Mouse (Mus musculus): ENCODE measurements around the gene Atp5k. TPM values are rescaled to one million over a fixed set of nuclear protein-coding genes. Genes with fewer than 3 reads are reported as not detected.

Atp5k gene
- 408 and 419 TPM in 2 replicates for polyA plus RNA-seq (2016; fragmentation: Nextera tagmentation; extraction: Ambion mirVana)

GRCm38 (mm10) chr5:108433804-108434587, at the start of gene Atp5k:
TSS of gene Atp5k (minus strand) at chr5:108434448.
- Histone ChIP-seq H3K27me3 (peaks cover 22% of the 10 kb centered on the region; the same call in 1 of the 2 replicates), H3K9me3 (no peaks in the 10 kb centered on the region), H3K4me3 (peak within 1 kb of the TSS; percentile 92), H3K4me1 (peaks cover 15% of the 10 kb centered on the region), H3K4me2 (replicated peaks) (peak within 1 kb of the TSS; percentile 94), H3K9ac (replicated peaks) (peak within 1 kb of the TSS; percentile 95), H3K27ac (replicated peaks) (no peak within 1 kb of the TSS), H3K36me3 (peaks cover 30% of the 10 kb centered on the region)
- WGBS = 2% methylated on average over 42 of the region's 42 CpGs
- ATAC-seq (ENCODE audit: low FRiP score, low read depth) = peak; percentile 86

- Histone ChIP-seq H3K4me1 (no peaks in the 10 kb centered on the region), H3K4me2 (replicated peaks) (no peak overlapping the region), H3K4me3 (no peak overlapping the region), H3K9me3 (no peaks in the 10 kb centered on the region), H3K27ac (replicated peaks) (no peak overlapping the region), H3K27me3 (no peaks in the 10 kb centered on the region), H3K36me3 (peaks cover 45% of the 10 kb centered on the region), H3K9ac (replicated peaks) (no peak overlapping the region)
- no peak for ATAC-seq (ENCODE audit: low FRiP score, low read depth)
- 91% methylated on average over 6 of the region's 6 CpGs for WGBS
Measured at GRCm38 (mm10) chr5:108483006-108483405, 48.8 kb upstream of the Atp5k start.

GRCm38 (mm10) chr5:108475977-108476376, 41.7 kb upstream of the Atp5k start:
- H3K9ac ChIP-seq (replicated peaks) = no peak overlapping the region
- no peak overlapping the region for H3K4me2 ChIP-seq (replicated peaks)
- no peak overlapping the region for H3K27ac ChIP-seq (replicated peaks)
- peaks cover 83% of the 10 kb centered on the region for H3K36me3 ChIP-seq
- no peaks in the 10 kb centered on the region for H3K4me1 ChIP-seq
- H3K9me3 ChIP-seq = no peaks in the 10 kb centered on the region
- no peaks in the 10 kb centered on the region for H3K27me3 ChIP-seq
- H3K4me3 ChIP-seq = no peak overlapping the region
- 90% methylated on average over 3 of the region's 3 CpGs for WGBS
- ATAC-seq (ENCODE audit: low FRiP score, low read depth) = no peak

GRCm38 (mm10) chr5:108473737-108474136, 39.5 kb upstream of the Atp5k start:
- Histone ChIP-seq H3K27ac (replicated peaks) (no peak overlapping the region), H3K4me3 (no peak overlapping the region), H3K9me3 (no peaks in the 10 kb centered on the region), H3K27me3 (no peaks in the 10 kb centered on the region), H3K4me2 (replicated peaks) (no peak overlapping the region), H3K36me3 (peaks cover 75% of the 10 kb centered on the region), H3K4me1 (no peaks in the 10 kb centered on the region), H3K9ac (replicated peaks) (no peak overlapping the region)
- WGBS = 92% methylated on average over 4 of the region's 4 CpGs
- ATAC-seq (ENCODE audit: low FRiP score, low read depth) = no peak

GRCm38 (mm10) chr5:108469617-108470016, 35.4 kb upstream of the Atp5k start:
- Histone ChIP-seq H3K36me3 (peaks cover 33% of the 10 kb centered on the region), H3K4me2 (replicated peaks) (no peak overlapping the region), H3K27me3 (no peaks in the 10 kb centered on the region), H3K4me1 (peaks cover 3% of the 10 kb centered on the region; the same call in 1 of the 2 replicates), H3K9me3 (no peaks in the 10 kb centered on the region), H3K9ac (replicated peaks) (no peak overlapping the region), H3K27ac (replicated peaks) (no peak overlapping the region), H3K4me3 (no peak overlapping the region)
- WGBS = 85% methylated on average over 7 of the region's 7 CpGs
- ATAC-seq (ENCODE audit: low FRiP score, low read depth) = no peak

GRCm38 (mm10) chr5:108466647-108467046, 32.4 kb upstream of the Atp5k start:
- H3K9me3 ChIP-seq = no peaks in the 10 kb centered on the region
- peaks cover 5% of the 10 kb centered on the region; the same call in 1 of the 2 replicates for H3K36me3 ChIP-seq
- no peak for ATAC-seq (ENCODE audit: low FRiP score, low read depth)
- H3K9ac ChIP-seq (replicated peaks) = no peak overlapping the region
- no peak overlapping the region for H3K27ac ChIP-seq (replicated peaks)
- H3K4me1 ChIP-seq = peaks cover 27% of the 10 kb centered on the region
- H3K27me3 ChIP-seq = no peaks in the 10 kb centered on the region
- WGBS = 94% methylated on average over 1 of the region's 1 CpGs
- no peak overlapping the region for H3K4me3 ChIP-seq
- no peak overlapping the region for H3K4me2 ChIP-seq (replicated peaks)

- Histone ChIP-seq H3K27ac (replicated peaks) (no peak overlapping the region), H3K9ac (replicated peaks) (no peak overlapping the region), H3K4me1 (peaks cover 31% of the 10 kb centered on the region), H3K9me3 (no peaks in the 10 kb centered on the region), H3K27me3 (no peaks in the 10 kb centered on the region), H3K4me3 (no peak overlapping the region), H3K36me3 (no peaks in the 10 kb centered on the region), H3K4me2 (replicated peaks) (no peak overlapping the region)
- WGBS = 91% methylated on average over 6 of the region's 6 CpGs
- ATAC-seq (ENCODE audit: low FRiP score, low read depth) = no peak
Measured at GRCm38 (mm10) chr5:108465131-108465891, 31.1 kb upstream of the Atp5k start.

GRCm38 (mm10) chr5:108462446-108462845, 28.2 kb upstream of the Atp5k start:
- Histone ChIP-seq H3K4me1 (peaks cover 31% of the 10 kb centered on the region), H3K4me2 (replicated peaks) (peak overlapping the region; percentile 92), H3K36me3 (no peaks in the 10 kb centered on the region), H3K27ac (replicated peaks) (no peak overlapping the region), H3K27me3 (peaks cover 21% of the 10 kb centered on the region), H3K9ac (replicated peaks) (peak overlapping the region; percentile 99), H3K9me3 (no peaks in the 10 kb centered on the region), H3K4me3 (peak overlapping the region; percentile 92)
- 50% methylated on average over 4 of the region's 4 CpGs for WGBS
- no peak for ATAC-seq (ENCODE audit: low FRiP score, low read depth)

- WGBS = under 1% methylated on average over 48 of the region's 62 CpGs
- H3K4me3 ChIP-seq = peak within 1 kb of the TSS; percentile 92
Measured at GRCm38 (mm10) chr5:108461082-108462065, 27.1 kb upstream of the Atp5k start, which contains the start of gene Pcgf3. TSS of gene Pcgf3 (plus strand) at chr5:108461232.

GRCm38 (mm10) chr5:108460461-108460860, 26.2 kb upstream of the Atp5k start:
- no peak for ATAC-seq (ENCODE audit: low FRiP score, low read depth)
- no peak overlapping the region for H3K27ac ChIP-seq (replicated peaks)

More at GRCm38 (mm10) chr5:108461082-108462065, 27.1 kb upstream of the Atp5k start, which contains the start of gene Pcgf3:
- ATAC-seq (ENCODE audit: low FRiP score, low read depth) = peak; percentile 95
- H3K9ac ChIP-seq (replicated peaks) = peak within 1 kb of the TSS; percentile 99
- peaks cover 23% of the 10 kb centered on the region for H3K27me3 ChIP-seq
- H3K36me3 ChIP-seq = no peaks in the 10 kb centered on the region
- H3K9me3 ChIP-seq = no peaks in the 10 kb centered on the region
- peaks cover 31% of the 10 kb centered on the region for H3K4me1 ChIP-seq
- peak within 1 kb of the TSS; percentile 92 for H3K4me2 ChIP-seq (replicated peaks)
- peak within 1 kb of the TSS; percentile 87 for H3K27ac ChIP-seq (replicated peaks)

GRCm38 (mm10) chr5:108458706-108459105, 24.5 kb upstream of the Atp5k start:
- no peak overlapping the region for H3K4me2 ChIP-seq (replicated peaks)
- WGBS = 82% methylated on average over 2 of the region's 2 CpGs

More at GRCm38 (mm10) chr5:108460461-108460860, 26.2 kb upstream of the Atp5k start:
- WGBS = 42% methylated on average over 6 of the region's 6 CpGs
- peak overlapping the region; percentile 99; the same call in 1 of the 2 replicates for H3K9ac ChIP-seq (replicated peaks)
- peak overlapping the region; percentile 92 for H3K4me3 ChIP-seq
- peak overlapping the region; percentile 92 for H3K4me2 ChIP-seq (replicated peaks)
- H3K27me3 ChIP-seq = peaks cover 23% of the 10 kb centered on the region
- H3K36me3 ChIP-seq = no peaks in the 10 kb centered on the region
- no peaks in the 10 kb centered on the region for H3K9me3 ChIP-seq
- peaks cover 29% of the 10 kb centered on the region for H3K4me1 ChIP-seq

More at GRCm38 (mm10) chr5:108458706-108459105, 24.5 kb upstream of the Atp5k start:
- no peak overlapping the region for H3K9ac ChIP-seq (replicated peaks)
- H3K4me3 ChIP-seq = no peak overlapping the region
- no peak overlapping the region for H3K27ac ChIP-seq (replicated peaks)
- H3K9me3 ChIP-seq = no peaks in the 10 kb centered on the region
- ATAC-seq (ENCODE audit: low FRiP score, low read depth) = no peak
- H3K36me3 ChIP-seq = no peaks in the 10 kb centered on the region
- H3K27me3 ChIP-seq = peaks cover 23% of the 10 kb centered on the region
- peaks cover 21% of the 10 kb centered on the region for H3K4me1 ChIP-seq

All from midbrain, embryonic 12.5 days (tissue).